Mouse (Mus musculus): ENCODE results near the gene Swi5. TPM values are rescaled to one million over a fixed set of nuclear protein-coding genes. Genes with fewer than 3 reads are reported as not detected.

The Swi5 gene
- 25.0 and 195 TPM in 2 replicates for polyA plus RNA-seq (2012; ENCODE audit: low replicate concordance)

DNA sequence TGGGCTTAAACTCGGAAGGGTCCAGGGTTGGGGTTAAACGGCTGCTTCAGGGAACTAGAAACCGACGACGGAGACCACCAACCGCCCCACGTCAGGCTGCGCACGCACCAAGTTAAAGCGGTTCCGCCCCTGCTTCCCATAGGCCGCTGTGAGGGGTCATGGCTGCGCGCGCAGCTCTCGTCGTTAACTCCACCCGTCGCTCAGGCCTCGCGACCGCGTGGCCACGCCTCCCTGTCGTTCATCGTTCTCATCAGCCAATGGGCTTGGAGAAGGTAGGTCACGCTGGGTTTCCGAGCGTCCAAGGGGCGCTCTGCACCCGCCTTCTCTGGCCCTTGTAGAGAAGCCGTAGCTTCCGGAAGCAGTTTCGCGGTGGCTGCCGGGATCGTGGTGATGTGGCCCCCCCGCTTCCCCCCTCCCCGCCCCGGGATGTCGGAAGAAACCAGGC, at the start of gene Swi5:
Gene Swi5, minus strand, starts transcription at position 153 of the 445 bp plus-strand sequence.

DNA sequence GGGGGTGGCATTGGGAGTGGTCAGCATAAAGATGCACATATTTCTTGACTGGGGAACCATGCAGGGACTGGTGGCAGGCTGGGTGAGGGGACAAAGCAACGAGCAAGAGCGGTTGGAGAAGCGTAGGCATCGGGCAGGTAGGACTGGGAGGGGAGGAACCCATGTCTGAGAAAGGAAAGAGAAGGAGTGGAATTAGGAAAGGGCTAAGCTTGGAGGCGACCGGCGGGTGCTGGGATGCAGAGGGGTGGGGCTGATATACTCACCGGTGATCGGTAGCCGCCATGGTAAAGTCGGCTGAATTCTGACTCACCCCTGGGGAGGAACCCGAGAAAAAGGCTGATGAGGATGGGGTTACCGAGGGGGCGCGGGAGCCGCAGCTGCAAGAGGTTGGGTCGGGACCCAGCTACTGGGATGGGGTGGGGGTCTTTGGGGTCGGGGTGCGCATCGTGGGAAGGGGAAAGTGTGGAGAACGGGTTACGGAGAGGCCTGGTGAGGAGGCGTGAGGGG, 488 bp downstream of the Swi5 start, which contains the start of gene Golga2:
Gene Golga2, plus strand, starts transcription at position 51 of the 507 bp plus-strand sequence.

DNA sequence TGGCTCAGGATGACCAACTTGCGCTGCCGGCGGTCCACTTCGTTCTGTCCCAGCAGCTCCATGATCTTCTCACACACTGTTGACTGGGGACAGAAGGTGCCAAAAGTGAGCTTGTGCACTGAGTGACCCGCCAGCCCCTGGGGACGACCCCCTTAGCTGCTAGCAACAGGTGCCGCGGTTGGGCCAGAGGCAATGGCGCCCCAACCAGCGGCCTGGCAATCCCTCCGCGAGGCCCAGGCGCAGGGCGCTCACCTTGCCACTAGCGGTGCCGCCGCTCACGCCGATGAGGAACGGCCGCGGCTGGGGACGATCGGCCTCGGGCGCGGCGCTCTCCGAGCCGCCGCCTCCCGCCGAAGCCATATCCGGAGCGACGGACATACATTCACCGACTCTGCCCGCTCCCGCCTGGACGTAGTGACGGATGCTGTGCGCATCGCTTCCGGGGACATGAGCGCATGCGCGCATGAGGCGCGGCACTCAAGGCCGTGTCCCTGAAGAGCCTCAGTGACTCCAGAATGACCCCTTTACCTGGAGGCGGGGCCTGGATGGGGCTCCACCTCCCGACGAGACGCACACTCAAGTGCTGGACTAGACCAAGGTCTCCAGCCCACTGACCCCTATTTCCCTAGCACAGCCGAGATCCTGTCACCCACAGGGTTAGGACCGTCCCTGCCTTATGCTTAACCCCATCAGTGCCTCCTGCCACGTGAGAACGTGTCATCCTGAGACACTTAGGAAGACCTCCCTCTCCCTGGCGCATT, 28.0 kb downstream of the Swi5 start, which contains the start of gene Uck1:
Gene Uck1, minus strand, starts transcription at position 503 of the 761 bp plus-strand sequence.

DNA sequence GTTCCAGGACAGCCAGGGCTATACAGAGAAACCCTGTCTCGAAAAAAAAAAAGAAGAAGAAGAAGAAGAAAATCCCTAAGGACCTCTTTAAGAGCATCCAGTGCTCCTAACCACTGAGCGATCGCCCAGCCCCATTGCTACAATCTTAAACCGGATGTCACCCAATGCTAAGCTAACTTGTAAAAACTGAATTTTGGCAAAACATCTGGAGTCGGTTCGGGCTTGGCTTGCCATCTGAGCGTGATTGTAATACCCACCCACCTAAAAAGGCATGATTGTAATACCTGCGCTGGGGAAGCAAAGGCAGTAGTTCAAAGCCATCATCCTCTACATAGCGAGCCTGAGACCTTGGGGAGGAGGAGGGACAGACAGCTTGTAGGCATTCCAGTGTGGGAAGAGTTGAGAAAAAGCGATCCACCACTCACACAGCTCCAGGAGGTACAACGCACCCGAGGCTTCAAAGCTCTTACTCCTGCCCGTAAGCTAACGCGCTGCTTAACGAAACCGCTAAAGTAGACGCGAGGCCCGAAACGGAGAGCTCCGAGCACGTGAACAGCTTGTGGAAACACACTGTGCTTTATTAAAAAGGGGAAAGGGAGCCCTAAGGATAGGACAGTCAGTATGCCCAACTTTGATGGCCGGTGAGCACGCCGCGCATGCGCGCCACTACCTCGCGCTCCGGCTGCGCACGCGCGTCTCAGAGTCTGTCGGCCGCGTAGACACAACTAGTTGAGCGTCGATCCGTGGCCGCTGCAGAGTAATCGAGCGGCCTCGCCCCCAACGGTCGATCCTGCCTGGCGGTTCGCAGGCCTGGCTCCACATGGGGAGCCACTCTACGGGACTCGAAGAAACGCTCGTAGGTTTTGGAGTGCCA, 51.8 kb downstream of the Swi5 start, which contains the start of gene Pomt1:
Gene Pomt1, plus strand, starts transcription at position 705 of the 874 bp plus-strand sequence.

Other genes starting within 250 kb of the Swi5 start
- gene Fam78a, start 203.2 kb downstream of the Swi5 start, polyA plus RNA-seq (2012; ENCODE audit: low replicate concordance): 81.4 and 84.9 TPM in 2 replicates
- 0.53 and 0.60 TPM in 2 replicates for gene Plpp7, start 192.5 kb downstream of the Swi5 start, polyA plus RNA-seq (2012; ENCODE audit: low replicate concordance)
- 86.7 and 138 TPM in 2 replicates for gene Prrc2b, start 137.0 kb downstream of the Swi5 start, polyA plus RNA-seq (2012; ENCODE audit: low replicate concordance)
- gene Pomt1, start 51.5 kb downstream of the Swi5 start, polyA plus RNA-seq (2012; ENCODE audit: low replicate concordance): 9.6 and 10.7 TPM in 2 replicates
- 38.9 and 93.1 TPM in 2 replicates for gene Uck1, start 27.9 kb downstream of the Swi5 start, polyA plus RNA-seq (2012; ENCODE audit: low replicate concordance)
- gene Golga2, start 691 bp downstream of the Swi5 start, polyA plus RNA-seq (2012; ENCODE audit: low replicate concordance): 27.5 and 32.9 TPM in 2 replicates
- 191 and 234 TPM in 2 replicates for gene Ciz1, start 64.3 kb upstream of the Swi5 start, polyA plus RNA-seq (2012; ENCODE audit: low replicate concordance)
- 1.2 TPM in 2 replicates for gene Dnm1, start 65.3 kb upstream of the Swi5 start, polyA plus RNA-seq (2012; ENCODE audit: low replicate concordance)
- 169 and 253 TPM in 2 replicates for gene 1110008P14Rik, start 93.9 kb upstream of the Swi5 start, polyA plus RNA-seq (2012; ENCODE audit: low replicate concordance)
- gene Lcn2, start 100.2 kb upstream of the Swi5 start, polyA plus RNA-seq (2012; ENCODE audit: low replicate concordance): 50.7 and 52.8 TPM in 2 replicates
- gene Ptges2, start 107.8 kb upstream of the Swi5 start, polyA plus RNA-seq (2012; ENCODE audit: low replicate concordance): 2.4 and 4.3 TPM in 2 replicates
- 7.2 and 12.8 TPM in 2 replicates for gene Naif1, start 162.4 kb upstream of the Swi5 start, polyA plus RNA-seq (2012; ENCODE audit: low replicate concordance)
- 14.7 and 24.4 TPM in 2 replicates for gene Slc25a25, start 163.4 kb upstream of the Swi5 start, polyA plus RNA-seq (2012; ENCODE audit: low replicate concordance)
- gene Fam102a, start 247.3 kb upstream of the Swi5 start, polyA plus RNA-seq (2012; ENCODE audit: low replicate concordance): 136 and 166 TPM in 2 replicates